Mouse (Mus musculus) erythroid progenitor cell, adult 5-6 weeks (primary cell): ENCODE measurements around the gene Gabrd. TPM values are rescaled to one million over a fixed set of nuclear protein-coding genes. Genes with fewer than 3 reads are reported as not detected.
A peak's percentile ranks its signal among the peaks of the same experiment; 100 is the strongest.
"Not testable (repeated sequence)": the region's sequence is repeated elsewhere in the genome, so short reads cannot be mapped to it uniquely, and the experiment has no call there.

Experiments
- ATAC-seq: replicated peaks from 2 replicates; pipeline ENCODE4 v1.8.0; 2016; ENCODE audit warnings: moderate number of reproducible peaks, mild to moderate bottlenecking, moderate TSS enrichment, inconsistent platforms; ENCODE audit not compliant: poor library complexity, low FRiP score, severe bottlenecking
- total RNA-seq, 2 experiments: library from RNA; stranded (forward) in 1 of 2; stranded (reverse) in 1 of 2; fragments of 150-400 nt in 1 of 2; fragments of 186-747, 209-891 nt in 1 of 2; gene quantifications; 2 replicates each; pipeline versions ENCODE4 v1.2.3 to v1.2.4; 2015 to 2017; ENCODE audit warnings: low replicate concordance in 2 of 2

The Gabrd gene
- total RNA-seq (2015; ENCODE audit: low replicate concordance) (not detected in 2 replicates), total RNA-seq (2017; ENCODE audit: low replicate concordance) (not detected in 2 replicates)

- no peak for ATAC-seq
Measured at GRCm38 (mm10) chr4:155397511-155398221, at the start of gene Gabrd. Gene Gabrd, minus strand, starts transcription at chr4:155398112.

- ATAC-seq: no peak
Measured at GRCm38 (mm10) chr4:155442808-155443207, 44.9 kb upstream of the Gabrd start.

GRCm38 (mm10) chr4:155433993-155434392 lies 36.1 kb upstream of the Gabrd start:
- no peak for ATAC-seq

GRCm38 (mm10) chr4:155432358-155432757 lies 34.4 kb upstream of the Gabrd start:
- no peak for ATAC-seq

- ATAC-seq: no peak
Measured at GRCm38 (mm10) chr4:155429202-155429601, 31.3 kb upstream of the Gabrd start.

GRCm38 (mm10) chr4:155428442-155428841 lies 30.5 kb upstream of the Gabrd start:
- ATAC-seq: no peak

GRCm38 (mm10) chr4:155426272-155426671 lies 28.4 kb upstream of the Gabrd start:
- no peak for ATAC-seq

GRCm38 (mm10) chr4:155423988-155424387 lies 26.1 kb upstream of the Gabrd start:
- no peak for ATAC-seq

- not testable (repeated sequence) for ATAC-seq
Measured at GRCm38 (mm10) chr4:155421412-155422370, 23.8 kb upstream of the Gabrd start.

GRCm38 (mm10) chr4:155420137-155420536 lies 22.2 kb upstream of the Gabrd start:
- ATAC-seq: no peak

GRCm38 (mm10) chr4:155414656-155415235 lies 16.8 kb upstream of the Gabrd start:
- no peak for ATAC-seq

GRCm38 (mm10) chr4:155413641-155414335 lies 15.9 kb upstream of the Gabrd start:
- no peak for ATAC-seq

GRCm38 (mm10) chr4:155412124-155412523 lies 14.2 kb upstream of the Gabrd start:
- ATAC-seq: no peak

- 0 out of 2 replicates have a peak, but pooled peaks have one; percentile 30 for ATAC-seq
Measured at GRCm38 (mm10) chr4:155409058-155409776, 11.3 kb upstream of the Gabrd start, which contains the start of gene Cfap74. Gene Cfap74, plus strand, starts transcription at chr4:155409190.

GRCm38 (mm10) chr4:155408695-155409057 lies 10.8 kb upstream of the Gabrd start:
- no peak for ATAC-seq

GRCm38 (mm10) chr4:155402489-155402888 lies 4.6 kb upstream of the Gabrd start:
- ATAC-seq: no peak

- no peak for ATAC-seq
Measured at GRCm38 (mm10) chr4:155401121-155401520, 3.2 kb upstream of the Gabrd start.

GRCm38 (mm10) chr4:155398222-155398540 lies 269 bp upstream of the Gabrd start:
- 0 out of 2 replicates have a peak, but pooled peaks have one; percentile 42 for ATAC-seq

- no peak for ATAC-seq
Measured at GRCm38 (mm10) chr4:155396751-155397150, 1.2 kb downstream of the Gabrd start.
